Mouse (Mus musculus) embryonic fibroblast, embryonic 13.5 days (primary cell): ENCODE measurements around the gene Mcl1.

Experiments used
- CTCF ChIP-seq: IDR thresholded peaks from 2 replicates; pipeline ENCODE4 v1.5.1; 2011; ENCODE audit warnings: mild to moderate bottlenecking, control low read depth, low read length, moderate library complexity, borderline replicate concordance; ENCODE audit not compliant: insufficient read depth
- POLR2A ChIP-seq: IDR thresholded peaks from 2 replicates; pipeline ENCODE4 v1.6.1; 2011; ENCODE audit warnings: low read depth, mild to moderate bottlenecking, control low read depth, low read length, moderate library complexity

- TF ChIP-seq CTCF (no peak), POLR2A (no peak)
Measured at GRCm38 (mm10) chr3:95655437-95655836, 3.2 kb upstream of the Mcl1 start.
